Mouse (Mus musculus) kidney, postnatal 14 days (tissue): Measurements from ENCODE around the gene Tbc1d12.
"Not testable (repeated sequence)": the region's sequence is repeated elsewhere in the genome, so short reads cannot be mapped to it uniquely, and the experiment has no call there.

Experiments used
- DNase-seq: peaks from one replicate; pipeline ENCODE4 v3.0.0; 2022; ENCODE audit warnings: mixed read lengths

Gene Tbc1d12

GRCm38 (mm10) chr19:38836438-38837170 is at the start of gene Tbc1d12:
Tbc1d12 (plus strand) TSS chr19:38836579.
- DNase-seq, result peak; percentile 95

DNA sequence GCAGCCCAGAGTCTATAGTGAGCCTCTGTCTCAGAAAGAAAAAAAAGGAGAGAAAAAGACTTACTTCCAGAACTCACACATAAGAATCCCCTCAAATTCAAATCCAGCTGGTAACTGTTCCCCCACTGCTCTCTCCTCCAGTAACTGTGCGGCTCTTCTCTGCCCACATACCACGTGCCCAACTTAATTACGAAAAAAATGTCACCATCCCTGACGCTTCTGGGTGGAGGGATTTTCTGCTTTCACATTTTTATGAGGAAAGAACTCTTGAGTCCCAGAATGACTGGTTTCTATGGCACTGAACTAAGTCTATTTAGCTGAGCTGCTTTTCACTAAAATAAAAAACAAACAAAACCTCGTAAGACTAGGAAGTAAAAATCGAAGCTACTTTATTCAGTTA is 48.6 kb upstream of the Tbc1d12 start:
- DNase-seq, result no peak

GRCm38 (mm10) chr19:38793563-38794045 is 42.8 kb upstream of the Tbc1d12 start:
- DNase-seq, result no peak

- DNase-seq, result no peak
Observed at GRCm38 (mm10) chr19:38796546-38796945, 39.8 kb upstream of the Tbc1d12 start.

DNA sequence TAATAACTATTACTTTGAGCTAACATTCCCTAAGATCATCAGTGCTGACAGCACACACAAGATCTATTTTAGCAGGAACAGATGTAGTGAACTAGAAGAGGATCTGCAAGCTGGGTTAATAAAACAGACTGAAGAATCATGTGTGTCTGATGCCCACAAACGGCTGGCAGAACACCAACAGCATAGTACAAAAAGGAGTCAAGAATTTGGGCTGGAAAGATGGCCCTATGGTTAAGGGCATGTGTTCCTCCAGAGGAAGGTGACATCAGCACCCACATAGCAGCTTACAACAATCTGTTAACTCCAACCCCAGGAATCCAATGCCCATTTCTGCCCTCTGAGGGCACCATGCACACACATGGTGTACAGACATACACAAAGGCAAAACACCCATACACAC is 38.1 kb upstream of the Tbc1d12 start:
- no peak for DNase-seq

- DNase-seq, result no peak
Observed at GRCm38 (mm10) chr19:38798801-38799200, 37.6 kb upstream of the Tbc1d12 start.

DNA sequence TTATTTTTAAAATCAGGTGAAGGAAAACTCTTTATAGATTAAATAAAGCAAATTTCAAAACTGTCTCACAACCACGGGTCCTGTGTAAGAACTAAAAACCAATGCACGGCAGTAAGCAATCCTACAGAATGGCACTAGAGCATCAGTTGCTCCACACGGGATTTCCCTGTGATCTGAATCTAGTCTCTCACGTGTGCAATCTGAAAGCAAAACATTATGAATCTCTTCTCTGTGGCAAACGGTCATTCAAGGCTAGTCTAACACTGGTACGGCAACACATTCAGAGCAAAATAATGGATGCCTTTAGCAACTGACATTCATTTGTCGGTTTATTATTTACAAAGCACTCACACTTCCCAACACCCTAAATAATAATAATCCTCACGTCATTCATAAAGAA is 18.2 kb upstream of the Tbc1d12 start:
- no peak for DNase-seq

DNA sequence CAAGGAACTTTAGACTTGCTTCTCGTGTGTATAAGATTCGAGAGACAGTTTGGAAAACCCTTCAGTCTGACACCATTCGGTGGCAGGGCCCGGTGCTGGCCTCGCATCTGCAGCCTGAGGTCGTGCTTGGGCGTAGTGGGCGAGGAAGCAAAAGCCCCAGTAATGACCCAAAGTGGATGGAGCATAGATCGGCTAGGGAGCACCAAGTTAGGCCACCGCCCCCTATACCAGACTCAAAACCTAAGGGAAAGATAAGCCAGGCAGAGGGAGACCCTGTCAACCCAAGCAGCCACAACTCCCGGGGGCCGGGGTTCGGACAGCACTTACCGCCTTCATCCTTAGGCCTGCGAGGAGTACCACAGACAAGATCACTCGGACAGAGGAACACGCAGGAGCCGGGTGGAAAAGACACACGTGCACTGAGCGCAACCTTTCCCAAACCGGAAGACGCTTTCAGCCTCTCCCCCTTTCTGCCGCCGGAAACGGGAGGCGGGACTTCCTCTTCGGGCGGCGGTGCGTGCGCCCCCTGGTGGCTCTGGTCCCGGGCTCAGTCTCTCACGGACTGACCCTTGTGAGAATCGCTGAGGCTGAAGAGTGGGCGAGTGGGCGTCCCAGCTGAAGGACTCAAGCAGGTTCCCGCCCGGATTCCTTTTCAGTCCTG is 17.5 kb upstream of the Tbc1d12 start, which contains the start of gene Noc3l:
Gene Noc3l, minus strand, starts transcription at position 472 of the 661 bp plus-strand sequence.
- peak; percentile 93 for DNase-seq

- DNase-seq, result no peak
Observed at GRCm38 (mm10) chr19:38819427-38819802, 17.0 kb upstream of the Tbc1d12 start.

GRCm38 (mm10) chr19:38820186-38820804 is 16.1 kb upstream of the Tbc1d12 start:
- DNase-seq, result no peak

DNA sequence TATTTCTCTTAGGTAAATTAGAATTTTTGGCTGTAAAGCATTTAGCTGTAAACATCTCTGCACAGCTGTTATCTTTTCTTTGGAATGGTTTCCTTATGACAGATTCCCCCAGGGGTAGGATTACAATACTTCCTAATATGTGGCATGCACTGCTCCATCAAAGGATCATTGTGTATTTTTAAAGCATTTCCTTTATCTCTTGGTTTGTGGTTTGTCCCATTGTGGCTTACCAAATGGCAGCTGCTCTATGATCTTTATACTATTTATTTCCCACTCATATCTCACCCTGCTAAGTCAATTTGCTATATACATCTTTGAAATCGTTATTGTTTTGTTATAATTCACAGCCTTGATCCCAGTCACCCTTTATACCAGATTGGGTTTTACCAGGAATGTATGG is 3.2 kb upstream of the Tbc1d12 start:
- DNase-seq, result no peak

GRCm38 (mm10) chr19:38836084-38836437 is 318 bp upstream of the Tbc1d12 start:
- DNase-seq, result no peak

GRCm38 (mm10) chr19:38837171-38837641 is 827 bp downstream of the Tbc1d12 start:
- DNase-seq, result peak; percentile 81

DNA sequence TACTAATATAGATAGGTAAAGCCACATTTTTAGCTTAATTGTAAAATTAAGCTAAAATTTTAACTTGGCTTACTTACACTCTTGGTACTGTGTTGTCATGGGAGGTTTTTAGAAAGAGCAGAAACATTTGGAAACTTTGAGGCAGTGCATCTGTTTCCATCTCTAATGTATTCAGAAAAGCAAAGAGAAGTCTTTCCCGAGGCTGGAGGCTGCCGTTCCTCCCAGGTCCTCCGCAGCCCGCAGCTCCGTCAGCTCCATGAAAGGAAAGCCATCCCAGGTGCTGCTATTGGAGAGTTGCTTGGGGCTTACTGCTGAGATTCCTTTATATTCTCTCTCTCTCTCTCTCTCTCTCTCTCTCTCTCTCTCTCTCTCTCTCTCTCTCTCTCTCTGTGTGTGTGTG is 8.4 kb downstream of the Tbc1d12 start:
- no peak for DNase-seq

DNA sequence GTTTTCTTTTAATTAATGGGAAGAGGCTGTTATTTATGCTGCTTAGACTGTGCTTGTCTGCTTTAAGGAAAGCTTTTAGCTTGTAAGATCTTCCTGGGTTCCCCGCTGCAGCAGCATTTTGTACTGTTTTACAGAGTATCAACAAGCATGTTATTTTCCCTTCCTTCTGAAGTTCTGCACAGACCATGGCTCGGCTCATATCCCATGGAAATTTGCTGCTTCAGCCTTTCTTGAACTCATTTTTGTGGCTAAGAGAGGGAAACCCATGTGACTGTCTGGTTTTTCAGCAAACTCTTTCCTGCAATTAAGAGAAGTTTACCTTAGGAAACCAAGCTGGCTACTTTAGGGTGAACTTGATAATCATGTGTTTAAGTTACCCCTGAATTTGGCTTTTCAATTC is 10.0 kb downstream of the Tbc1d12 start:
- no peak for DNase-seq

DNA sequence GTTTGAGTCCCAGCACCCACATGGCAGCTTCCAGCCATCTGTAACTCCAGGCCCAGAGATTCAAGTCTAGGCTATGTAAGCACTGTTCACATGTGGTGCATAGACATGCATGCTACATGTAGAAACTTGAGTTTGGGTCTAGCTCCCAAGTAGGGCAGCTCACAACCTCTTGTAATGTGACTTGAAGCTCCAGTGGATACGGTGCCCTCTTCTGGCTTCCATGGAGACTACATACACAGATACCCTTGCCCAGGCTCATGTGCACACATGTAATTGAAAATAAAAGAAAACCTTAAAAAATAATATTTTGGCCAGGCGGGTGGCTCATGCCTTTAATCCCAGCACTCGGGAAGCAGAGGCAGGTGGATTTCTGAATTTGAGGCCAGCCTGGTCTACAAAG is 21.8 kb downstream of the Tbc1d12 start:
- no peak for DNase-seq

DNA sequence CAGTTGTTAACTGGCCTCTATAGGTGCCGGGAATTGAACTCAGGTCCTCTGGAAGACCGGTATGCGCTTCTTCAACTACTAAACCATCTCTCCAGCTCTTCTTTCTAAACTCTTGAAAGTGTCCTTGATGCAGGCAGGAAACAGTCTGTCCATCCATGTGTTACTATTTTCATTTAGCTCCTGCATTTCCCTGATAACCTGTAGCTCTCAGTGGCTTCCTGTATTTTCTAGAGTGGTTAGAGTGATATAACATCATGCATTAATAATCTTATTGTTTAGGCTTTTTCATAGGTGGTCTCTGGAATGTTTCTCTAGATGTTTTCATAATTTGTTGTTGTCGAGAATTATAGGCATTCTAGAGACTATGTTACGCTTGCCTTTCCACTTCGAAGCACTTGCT is 26.1 kb downstream of the Tbc1d12 start:
- DNase-seq, result no peak

- DNase-seq, result not testable (repeated sequence)
Observed at GRCm38 (mm10) chr19:38874825-38875224, 38.4 kb downstream of the Tbc1d12 start.

DNA sequence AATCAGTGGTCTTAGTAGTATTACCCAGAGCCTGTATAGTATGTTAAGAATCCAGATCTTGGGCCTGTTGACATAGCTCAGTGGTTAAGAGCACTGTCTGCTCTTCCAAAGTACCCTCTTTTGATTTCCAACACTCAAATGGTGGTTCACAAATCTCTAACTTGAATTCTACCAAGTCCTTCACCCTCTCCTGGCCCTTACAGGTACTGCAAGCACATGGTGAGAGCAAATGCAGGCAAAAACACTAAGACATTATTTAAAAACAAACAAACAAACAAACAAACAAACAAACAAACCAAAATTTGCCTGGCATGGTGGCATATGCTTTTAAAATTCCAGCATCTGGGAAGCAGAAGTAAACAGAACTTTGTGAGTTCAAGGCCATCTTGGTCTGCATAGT is 43.9 kb downstream of the Tbc1d12 start:
- DNase-seq, result no peak

DNA sequence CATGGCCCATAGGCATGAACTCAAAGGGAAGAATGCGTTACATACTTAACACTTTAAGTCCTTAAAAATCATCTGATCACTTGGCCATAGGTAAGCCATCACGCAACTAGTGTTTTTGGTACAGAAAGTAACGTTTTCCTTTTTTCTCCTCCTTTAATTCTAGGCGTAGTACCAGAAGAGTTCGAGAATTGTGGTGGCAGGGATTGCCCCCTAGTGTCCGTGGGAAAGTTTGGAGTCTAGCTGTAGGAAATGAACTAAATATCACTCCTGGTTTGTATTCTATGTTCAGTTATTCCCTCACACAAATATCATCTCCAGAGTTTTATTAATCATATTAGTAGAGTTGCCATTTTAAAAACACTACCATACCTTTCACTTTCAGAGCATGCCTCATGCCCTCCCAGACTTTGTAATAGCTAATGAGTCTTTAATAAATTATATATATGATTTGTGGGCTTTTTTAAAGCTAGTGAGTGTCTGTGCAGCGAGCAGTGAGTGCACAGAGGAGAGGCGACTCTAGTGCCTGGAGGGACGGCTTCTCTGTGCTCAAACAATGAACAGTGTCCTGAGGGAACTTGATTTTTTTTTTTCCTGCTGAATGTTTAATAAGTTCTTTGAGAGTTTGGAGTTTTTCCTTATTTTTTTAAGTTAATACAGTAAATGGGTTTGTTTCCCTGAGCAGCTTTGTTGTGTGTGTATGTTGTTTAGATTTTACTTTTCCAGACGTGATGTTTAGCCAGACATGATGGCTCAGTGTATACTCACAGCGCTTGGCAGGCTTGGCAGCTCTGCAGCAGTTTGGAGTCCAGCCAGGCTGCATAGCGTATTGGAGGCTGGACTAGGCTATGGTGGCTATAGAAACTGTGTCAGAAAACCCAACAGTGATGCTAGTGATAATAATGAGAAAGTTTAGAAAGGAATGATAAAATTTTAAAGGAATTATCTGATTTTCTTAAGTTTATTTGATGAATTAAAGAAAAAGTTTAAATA is 65.1 kb downstream of the Tbc1d12 start:
- DNase-seq, result peak; percentile 4

- DNase-seq, result no peak
Observed at GRCm38 (mm10) chr19:38902501-38902900, 66.1 kb downstream of the Tbc1d12 start.

GRCm38 (mm10) chr19:38913786-38914185 is 77.4 kb downstream of the Tbc1d12 start:
- no peak for DNase-seq

DNA sequence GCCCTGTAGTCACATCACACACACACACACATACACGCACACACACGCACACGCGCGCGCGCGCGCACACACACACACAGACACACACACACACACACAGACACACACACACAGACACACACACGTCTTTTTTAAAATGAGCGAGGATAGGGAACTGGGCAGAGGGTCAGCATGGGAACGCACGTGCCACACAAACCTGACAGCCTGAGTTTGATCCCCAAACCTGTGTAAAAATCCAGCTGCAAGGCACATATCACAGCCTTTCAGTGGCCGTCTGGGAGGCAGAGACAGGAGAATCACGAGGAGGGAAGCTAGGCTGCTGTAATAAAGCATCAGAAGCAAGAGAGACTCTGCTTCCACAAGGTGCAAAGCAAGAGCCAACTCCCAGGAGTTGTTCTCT is 78.5 kb downstream of the Tbc1d12 start:
- no peak for DNase-seq
